Mouse (Mus musculus): ENCODE data around the gene Dynlrb2. TPM values are rescaled to one million over a fixed set of nuclear protein-coding genes. Genes with fewer than 3 reads are reported as not detected.

Gene Dynlrb2
- polyA plus RNA-seq (2012; rRNA removed): 10.9 and 12.9 TPM in 2 replicates

DNA sequence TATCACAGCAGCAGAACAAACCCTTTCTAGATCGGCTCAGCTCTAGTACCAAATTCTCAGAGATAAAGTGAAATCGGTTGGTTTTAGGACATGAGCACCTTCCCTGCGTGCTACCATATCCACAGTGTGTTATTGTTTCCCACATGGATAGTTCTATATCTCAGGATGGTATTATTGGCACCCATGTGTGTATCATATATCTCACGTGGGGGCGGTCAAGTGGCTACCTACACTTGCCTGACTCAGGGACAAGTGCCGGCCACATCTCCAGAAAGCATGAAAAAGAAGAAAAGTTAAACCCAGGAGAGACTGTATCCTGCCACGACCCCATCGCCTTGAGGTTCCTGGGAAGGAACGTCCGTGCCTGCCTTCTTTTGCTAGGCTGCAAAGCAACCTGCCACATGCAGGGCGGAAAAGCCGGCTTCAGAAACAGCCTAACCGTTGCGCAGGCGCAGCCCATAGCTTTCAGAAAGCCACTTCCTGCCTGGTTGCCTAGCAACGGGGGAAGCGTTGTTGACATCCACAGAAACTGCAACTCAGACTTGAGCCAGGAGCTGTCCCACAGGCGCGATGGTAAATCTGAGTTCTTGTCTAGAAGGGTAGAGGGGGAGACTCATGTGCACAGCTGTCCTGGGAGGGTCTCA lies at the start of gene Dynlrb2:
Gene Dynlrb2, plus strand, starts transcription at position 498 of the 644 bp plus-strand sequence.
- DNase-seq (ENCODE audit: low read depth): peak; percentile 98
- TF ChIP-seq CTCF (IDR thresholded peaks at IDR 0.05; ENCODE audit: borderline replicate concordance, extremely low read depth, insufficient read depth, insufficient read length) (no peak), POLR2A (IDR thresholded peaks at IDR 0.05; ENCODE audit: borderline replicate concordance, extremely low read depth, insufficient read depth, insufficient read length, poor library complexity, severe bottlenecking) (peak; percentile 63; the same call in 1 of the 2 replicates)

DNA sequence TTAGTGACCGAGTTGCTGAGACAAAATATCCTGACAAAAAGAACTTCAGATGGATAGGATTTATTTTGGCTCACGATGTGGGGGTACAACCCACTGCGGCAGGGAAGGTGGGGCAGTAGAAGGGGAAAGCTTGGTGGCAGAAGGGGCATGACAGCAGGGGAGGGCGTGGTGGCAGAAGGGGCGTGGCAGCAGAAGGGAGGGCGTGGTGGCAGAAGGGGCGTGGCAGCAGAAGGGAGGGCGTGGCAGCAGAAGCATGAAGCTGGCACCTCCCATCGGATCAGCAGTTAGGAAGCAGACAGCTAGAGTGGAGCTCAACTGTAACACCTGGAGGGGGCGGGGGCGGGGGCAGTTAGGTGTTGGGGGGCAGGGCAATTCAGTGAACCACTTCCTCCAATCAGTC lies 46.2 kb upstream of the Dynlrb2 start:
- TF ChIP-seq CTCF (IDR thresholded peaks at IDR 0.05; ENCODE audit: borderline replicate concordance, extremely low read depth, insufficient read depth, insufficient read length) (no peak), POLR2A (IDR thresholded peaks at IDR 0.05; ENCODE audit: borderline replicate concordance, extremely low read depth, insufficient read depth, insufficient read length, poor library complexity, severe bottlenecking) (no peak)
- DNase-seq (ENCODE audit: low read depth): no peak

DNA sequence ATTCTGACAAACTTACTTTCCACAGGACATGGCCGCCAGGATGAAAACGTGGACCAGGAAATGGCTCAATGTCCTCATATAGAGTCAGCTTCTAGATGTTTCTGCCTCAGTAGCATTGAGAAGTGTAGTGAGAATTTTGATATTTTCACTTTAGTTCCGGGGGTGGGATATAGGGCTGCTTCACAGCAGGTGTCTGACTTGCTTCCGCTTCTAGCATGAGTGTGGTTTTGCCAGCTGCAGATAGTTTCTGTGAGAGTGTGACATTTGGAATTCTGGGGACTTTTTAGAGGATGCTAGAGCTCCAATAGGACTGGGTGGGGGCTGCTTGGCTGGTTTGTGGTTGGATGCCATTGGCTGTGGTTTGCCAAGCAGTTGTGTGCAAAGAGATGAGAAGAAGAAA lies 43.3 kb upstream of the Dynlrb2 start:
- DNase-seq (ENCODE audit: low read depth): no peak
- no peak for TF ChIP-seq POLR2A (IDR thresholded peaks at IDR 0.05; ENCODE audit: borderline replicate concordance, extremely low read depth, insufficient read depth, insufficient read length, poor library complexity, severe bottlenecking)
- TF ChIP-seq CTCF (IDR thresholded peaks at IDR 0.05; ENCODE audit: borderline replicate concordance, extremely low read depth, insufficient read depth, insufficient read length): no peak

DNA sequence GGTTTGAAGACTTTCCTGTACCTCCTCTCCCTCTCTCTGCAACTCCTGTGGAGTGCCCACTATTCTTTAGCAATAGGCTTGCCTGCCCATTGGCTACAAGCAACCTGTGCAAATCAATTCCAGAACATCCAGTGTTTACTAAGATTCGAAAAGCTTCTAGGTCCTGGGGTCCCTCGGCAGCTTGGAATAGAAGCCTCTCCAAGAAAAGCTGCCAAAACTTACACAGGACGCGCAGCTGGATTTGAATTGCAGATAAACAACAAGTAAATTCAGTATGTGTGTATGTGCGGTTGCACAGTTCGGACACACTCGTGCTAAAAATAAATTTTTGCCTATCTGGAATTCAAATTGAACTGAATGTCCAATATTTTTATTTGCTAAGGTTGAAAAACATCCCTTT lies 38.2 kb upstream of the Dynlrb2 start:
- no peak for DNase-seq (ENCODE audit: low read depth)
- no peak for TF ChIP-seq POLR2A (IDR thresholded peaks at IDR 0.05; ENCODE audit: borderline replicate concordance, extremely low read depth, insufficient read depth, insufficient read length, poor library complexity, severe bottlenecking)
- TF ChIP-seq CTCF (IDR thresholded peaks at IDR 0.05; ENCODE audit: borderline replicate concordance, extremely low read depth, insufficient read depth, insufficient read length): no peak

DNA sequence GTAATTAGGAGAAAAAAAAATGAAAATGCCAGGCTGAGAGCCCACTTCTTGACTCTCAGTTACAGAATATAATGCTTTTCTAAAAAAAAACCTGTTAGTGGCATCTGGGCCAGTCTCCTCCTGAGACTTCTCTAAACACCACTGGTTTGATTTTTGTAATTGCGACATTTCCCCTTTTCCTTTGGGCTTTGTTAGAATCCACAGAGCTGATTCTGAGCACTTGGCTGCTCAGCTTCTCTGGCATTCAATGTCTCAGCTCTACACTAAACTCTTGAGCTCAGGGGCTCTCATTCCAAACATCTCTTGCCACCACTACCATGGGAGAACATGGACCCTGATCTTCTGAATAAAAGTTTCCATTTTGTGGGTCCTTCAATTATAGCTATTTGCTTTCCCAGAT lies 37.7 kb upstream of the Dynlrb2 start:
- DNase-seq (ENCODE audit: low read depth): no peak
- no peak for TF ChIP-seq POLR2A (IDR thresholded peaks at IDR 0.05; ENCODE audit: borderline replicate concordance, extremely low read depth, insufficient read depth, insufficient read length, poor library complexity, severe bottlenecking)
- no peak for TF ChIP-seq CTCF (IDR thresholded peaks at IDR 0.05; ENCODE audit: borderline replicate concordance, extremely low read depth, insufficient read depth, insufficient read length)

DNA sequence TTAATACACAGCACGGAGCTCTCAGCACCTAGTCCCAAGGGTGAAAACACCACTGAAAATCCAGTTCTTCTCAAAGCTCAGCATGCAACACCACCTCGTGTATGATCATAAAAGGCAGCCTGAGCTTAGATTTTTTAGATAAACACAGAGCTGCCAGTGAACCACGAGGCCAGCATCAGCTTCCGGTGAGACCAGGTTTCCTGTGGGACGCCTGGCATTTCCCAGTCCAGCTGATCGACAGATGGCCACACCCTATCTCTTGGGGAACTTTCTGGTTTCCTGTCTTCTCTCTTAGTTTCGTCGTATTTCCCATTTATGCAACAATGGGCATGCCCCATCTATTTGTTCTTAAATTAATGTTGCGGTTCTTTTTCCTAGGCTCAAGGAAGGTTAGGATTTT lies 26.8 kb upstream of the Dynlrb2 start:
- TF ChIP-seq CTCF (IDR thresholded peaks at IDR 0.05; ENCODE audit: borderline replicate concordance, extremely low read depth, insufficient read depth, insufficient read length) (no peak), POLR2A (IDR thresholded peaks at IDR 0.05; ENCODE audit: borderline replicate concordance, extremely low read depth, insufficient read depth, insufficient read length, poor library complexity, severe bottlenecking) (no peak)

DNA sequence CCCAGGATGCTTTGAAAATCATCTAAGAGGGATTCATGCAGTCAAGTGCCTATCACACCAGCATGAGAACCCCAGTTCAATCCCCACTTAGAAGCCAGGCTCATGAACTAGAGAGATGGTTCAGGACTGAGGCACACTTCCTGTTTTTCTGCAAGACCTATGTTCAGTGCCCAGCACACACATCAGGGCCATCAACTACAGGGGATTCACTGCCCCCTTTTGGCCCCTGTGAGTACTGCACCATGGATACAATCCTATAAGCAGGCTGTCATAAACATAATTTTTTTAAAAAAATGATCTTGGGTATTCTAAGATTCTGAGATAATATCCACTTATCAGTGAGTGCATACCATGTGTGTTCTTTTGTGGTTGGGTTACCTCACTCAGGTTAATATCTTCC lies 26.1 kb upstream of the Dynlrb2 start:
- no peak for TF ChIP-seq POLR2A (IDR thresholded peaks at IDR 0.05; ENCODE audit: borderline replicate concordance, extremely low read depth, insufficient read depth, insufficient read length, poor library complexity, severe bottlenecking)
- no peak for TF ChIP-seq CTCF (IDR thresholded peaks at IDR 0.05; ENCODE audit: borderline replicate concordance, extremely low read depth, insufficient read depth, insufficient read length)
- no peak for DNase-seq (ENCODE audit: low read depth)

More for the DNA sequence above, 26.8 kb upstream of the Dynlrb2 start:
- no peak for DNase-seq (ENCODE audit: low read depth)

DNA sequence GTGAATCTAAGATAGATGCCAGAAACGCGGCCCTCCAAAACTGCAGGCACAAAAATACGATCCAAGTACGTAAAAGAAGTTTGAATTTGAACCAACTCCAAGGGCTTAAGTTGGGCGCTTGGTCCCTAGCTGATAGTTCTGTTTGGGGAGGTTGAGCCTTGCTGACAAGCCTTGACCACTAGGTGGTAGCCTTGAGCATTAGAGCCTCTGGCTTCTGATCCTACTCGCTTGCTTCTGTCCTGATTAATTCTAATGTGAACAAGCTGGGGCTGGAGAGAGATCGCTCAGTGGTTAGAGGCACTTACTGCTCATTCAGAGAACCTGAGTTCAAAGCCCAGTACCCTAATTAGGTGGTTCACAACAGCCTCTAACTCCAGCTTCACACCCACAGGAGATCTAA lies 23.9 kb upstream of the Dynlrb2 start:
- peak; percentile 81 for DNase-seq (ENCODE audit: low read depth)

DNA sequence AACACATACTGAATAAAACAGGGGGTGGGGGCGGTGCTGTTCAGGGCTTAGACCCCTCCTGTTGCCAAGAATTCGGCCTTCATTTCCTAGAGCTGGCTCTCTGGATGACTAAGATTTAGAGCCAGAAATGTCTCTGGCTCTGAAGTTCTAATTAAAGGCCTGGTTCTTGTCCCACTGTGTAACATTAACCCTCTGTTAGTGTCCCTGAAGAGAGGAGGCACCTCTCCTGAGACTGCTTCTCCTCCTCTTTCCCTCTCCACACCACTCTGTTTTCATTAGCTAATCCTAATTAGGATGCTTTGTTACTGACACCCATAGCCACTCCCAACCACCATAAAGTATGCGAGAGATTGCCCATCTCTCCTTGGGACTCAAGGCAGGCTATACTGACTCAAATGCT lies 22.0 kb upstream of the Dynlrb2 start:
- DNase-seq (ENCODE audit: low read depth): peak; percentile 25
- TF ChIP-seq POLR2A (IDR thresholded peaks at IDR 0.05; ENCODE audit: borderline replicate concordance, extremely low read depth, insufficient read depth, insufficient read length, poor library complexity, severe bottlenecking) (no peak), CTCF (IDR thresholded peaks at IDR 0.05; ENCODE audit: borderline replicate concordance, extremely low read depth, insufficient read depth, insufficient read length) (no peak)

More for the DNA sequence above, 23.9 kb upstream of the Dynlrb2 start:
- TF ChIP-seq POLR2A (IDR thresholded peaks at IDR 0.05; ENCODE audit: borderline replicate concordance, extremely low read depth, insufficient read depth, insufficient read length, poor library complexity, severe bottlenecking): no peak
- peak; percentile 88 for TF ChIP-seq CTCF (IDR thresholded peaks at IDR 0.05; ENCODE audit: borderline replicate concordance, extremely low read depth, insufficient read depth, insufficient read length)

DNA sequence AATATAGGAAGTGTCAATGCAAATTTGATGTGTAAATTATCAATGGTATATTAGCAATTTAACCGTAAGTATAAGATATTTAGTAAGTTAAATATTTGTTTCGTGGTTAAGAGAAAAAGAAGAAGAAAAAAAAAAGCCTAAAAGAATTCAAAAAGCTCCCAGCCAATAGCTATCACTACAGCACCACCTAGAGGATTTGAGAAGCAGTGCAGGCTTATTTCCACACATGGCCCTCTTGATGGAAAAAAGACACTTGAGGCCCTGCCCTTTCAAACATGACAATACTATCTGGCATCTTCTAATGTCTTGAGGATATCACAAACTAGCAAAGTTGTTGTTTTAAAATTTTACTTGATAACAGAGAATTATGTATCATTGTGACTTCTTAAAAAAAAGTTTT lies 20.7 kb upstream of the Dynlrb2 start:
- TF ChIP-seq POLR2A (IDR thresholded peaks at IDR 0.05; ENCODE audit: borderline replicate concordance, extremely low read depth, insufficient read depth, insufficient read length, poor library complexity, severe bottlenecking): no peak
- peak; percentile 74 for TF ChIP-seq CTCF (IDR thresholded peaks at IDR 0.05; ENCODE audit: borderline replicate concordance, extremely low read depth, insufficient read depth, insufficient read length)
- DNase-seq (ENCODE audit: low read depth): peak; percentile 72

DNA sequence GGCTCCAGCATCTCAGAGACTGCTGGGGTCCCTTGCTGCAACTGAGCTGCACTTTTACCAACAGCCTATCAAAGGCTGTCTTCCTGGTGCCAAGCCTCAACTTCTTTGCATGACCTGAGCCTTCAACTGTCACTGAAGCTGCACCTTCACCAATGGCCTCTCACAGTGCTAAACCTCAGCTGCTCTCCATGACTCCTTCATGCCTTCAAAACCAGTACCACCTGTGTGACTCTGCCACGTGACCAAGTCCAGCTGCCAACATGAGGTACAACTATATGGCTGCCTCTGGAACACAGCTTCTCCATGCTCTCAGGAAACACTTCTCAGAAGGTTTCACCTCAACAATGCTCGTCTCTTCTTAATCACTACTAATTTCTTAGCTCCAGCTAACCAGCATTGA lies 16.2 kb upstream of the Dynlrb2 start:
- no peak for TF ChIP-seq CTCF (IDR thresholded peaks at IDR 0.05; ENCODE audit: borderline replicate concordance, extremely low read depth, insufficient read depth, insufficient read length)
- no peak for TF ChIP-seq POLR2A (IDR thresholded peaks at IDR 0.05; ENCODE audit: borderline replicate concordance, extremely low read depth, insufficient read depth, insufficient read length, poor library complexity, severe bottlenecking)

More for the DNA sequence above, 16.2 kb upstream of the Dynlrb2 start:
- DNase-seq (ENCODE audit: low read depth): no peak
